Mouse (Mus musculus): ENCODE results near the gene Slc13a3.

DNA sequence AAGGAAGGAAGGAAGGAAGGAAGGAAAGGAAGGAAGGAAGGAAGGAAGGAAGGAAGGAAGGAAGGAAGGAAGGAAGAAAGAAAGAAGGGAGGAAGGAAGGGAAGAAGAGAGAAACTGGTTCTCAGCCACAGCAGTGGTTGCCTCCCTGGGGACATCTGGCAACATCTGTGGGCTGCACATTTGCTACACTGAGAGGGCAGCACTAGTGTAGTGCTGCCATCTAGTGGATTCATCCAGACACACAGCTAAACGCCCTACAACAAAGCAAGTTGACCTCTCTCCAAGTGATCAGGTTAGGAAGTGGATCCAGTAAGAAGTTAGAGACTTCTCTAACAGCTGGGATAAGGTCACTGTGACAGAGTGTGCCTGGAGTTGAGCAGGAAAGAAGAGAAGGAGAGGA, 112.2 kb downstream of the Slc13a3 start:
- peak; percentile 92 for TF ChIP-seq CTCF (IDR thresholded peaks at IDR 0.05)
- no peak for TF ChIP-seq EP300 (IDR thresholded peaks at IDR 0.05)

Measured in lung, postnatal 0 days (tissue).